Mouse (Mus musculus) forebrain, embryonic 15.5 days (tissue): ENCODE data around the gene Egfr. TPM values are rescaled to one million over a fixed set of nuclear protein-coding genes. Genes with fewer than 3 reads are reported as not detected.

Experiments used
- ATAC-seq: fragments of 200-750 bp; cut with Nextera tagmentation; replicated peaks from 2 replicates; pipeline ENCODE4 v1.8.0; 2017; ENCODE audit warnings: mild to moderate bottlenecking, moderate TSS enrichment, moderate library complexity
- H3K27ac ChIP-seq: fragments of 300-500 bp; sonication (generic); replicated peaks from 2 replicates; pipeline ENCODE4 v1.5.1; 2015; ENCODE audit warnings: mild to moderate bottlenecking, inconsistent platforms
- H3K27me3 ChIP-seq: fragments of 300-500 bp; sonication (generic); 2 replicates; pipeline ENCODE4 v1.6.1; 2015; ENCODE audit warnings: inconsistent platforms
- H3K36me3 ChIP-seq: fragments of 300-500 bp; sonication (generic); 2 replicates; pipeline ENCODE4 v1.6.1; 2015; ENCODE audit warnings: mild to moderate bottlenecking, inconsistent platforms
- H3K4me1 ChIP-seq: fragments of 300-500 bp; sonication (generic); 2 replicates; pipeline ENCODE4 v1.6.1; 2015; ENCODE audit warnings: inconsistent platforms
- H3K4me2 ChIP-seq: fragments of 300-500 bp; sonication (generic); replicated peaks from 2 replicates; pipeline ENCODE4 v1.6.1; 2015; ENCODE audit warnings: mild to moderate bottlenecking, inconsistent platforms
- H3K4me3 ChIP-seq: fragments of 300-500 bp; sonication (generic); 2 replicates; pipeline ENCODE4 v1.5.1; 2015; ENCODE audit warnings: mild to moderate bottlenecking, inconsistent platforms
- H3K9ac ChIP-seq: fragments of 300-500 bp; sonication (generic); replicated peaks from 2 replicates; pipeline ENCODE4 v1.6.1; 2015; ENCODE audit warnings: mild to moderate bottlenecking, inconsistent platforms
- H3K9me3 ChIP-seq: fragments of 300-500 bp; sonication (generic); 2 replicates; pipeline ENCODE4 v1.6.1; 2016; ENCODE audit warnings: inconsistent platforms
- WGBS: fragments of 180-500 bp; shearing (Covaris S2); methylation state at CpG from one replicate; pipeline ENCODE4 v1.1.7; 2015; ENCODE audit warnings: mixed read lengths; 5-methylcytosine and 5-hydroxymethylcytosine counted together
- polyA plus RNA-seq: library from polyadenylated mRNA; unstranded; fragments of >200 nt; fragmentation: Nextera tagmentation; extraction: Ambion mirVana; gene quantifications from 2 replicates; pipeline ENCODE4 v1.2.1, GENCODE M21; 2015

The Egfr gene
- polyA plus RNA-seq, 1 experiment from 2014 or later, result 2.9 TPM

- Histone ChIP-seq H3K9ac (no peak overlapping the region), H3K27ac (no peak overlapping the region), H3K27me3 (peaks cover 42% of the 10 kb centered on the region), H3K4me2 (peak overlapping the region; percentile 99), H3K4me1 (peaks cover 19% of the 10 kb centered on the region), H3K36me3 (no peaks in the 10 kb centered on the region), H3K9me3 (no peaks in the 10 kb centered on the region), H3K4me3 (peak overlapping the region; percentile 59)
- ATAC-seq, result no peak
- 37% methylated on average over 18 of the region's 18 CpGs for WGBS
These were observed 1.4 kb downstream of the Egfr start for GRCm38 (mm10) chr11:16753154-16754040.

GRCm38 (mm10) chr11:16759930-16760329 lies 7.9 kb downstream of the Egfr start:
- Histone ChIP-seq H3K27ac (no peak overlapping the region), H3K4me1 (peaks cover 4% of the 10 kb centered on the region; the same call in 1 of the 2 replicates), H3K4me2 (no peak overlapping the region), H3K4me3 (no peak overlapping the region), H3K36me3 (no peaks in the 10 kb centered on the region), H3K9ac (no peak overlapping the region), H3K27me3 (0 out of 2 replicates have a peak, but pooled peaks cover 4% of the 10 kb centered on the region), H3K9me3 (no peaks in the 10 kb centered on the region)
- WGBS, result 94% methylated on average over 6 of the region's 6 CpGs
- ATAC-seq, result no peak

GRCm38 (mm10) chr11:16761184-16761583 lies 9.2 kb downstream of the Egfr start:
- Histone ChIP-seq H3K4me1 (peaks cover 4% of the 10 kb centered on the region; the same call in 1 of the 2 replicates), H3K4me2 (no peak overlapping the region), H3K27me3 (no peaks in the 10 kb centered on the region), H3K9ac (no peak overlapping the region), H3K9me3 (no peaks in the 10 kb centered on the region), H3K27ac (no peak overlapping the region), H3K4me3 (no peak overlapping the region), H3K36me3 (no peaks in the 10 kb centered on the region)
- whole genome bisulfite sequencing, result 56% methylated on average over 2 of the region's 2 CpGs
- ATAC-seq, result peak; percentile 32; the same call in 1 of the 2 replicates

- peak; percentile 46 for ATAC-seq
- WGBS, result 66% methylated on average over 9 of the region's 9 CpGs
- Histone ChIP-seq H3K4me3 (no peak overlapping the region), H3K9ac (no peak overlapping the region), H3K27me3 (no peaks in the 10 kb centered on the region), H3K36me3 (no peaks in the 10 kb centered on the region), H3K9me3 (no peaks in the 10 kb centered on the region), H3K4me1 (peaks cover 5% of the 10 kb centered on the region; the same call in 1 of the 2 replicates), H3K27ac (no peak overlapping the region), H3K4me2 (no peak overlapping the region)
These were observed 14.2 kb downstream of the Egfr start for GRCm38 (mm10) chr11:16766038-16766815.

GRCm38 (mm10) chr11:16767984-16768383 lies 16.0 kb downstream of the Egfr start:
- H3K27ac ChIP-seq, result no peak overlapping the region
- no peak for ATAC-seq
- no peaks in the 10 kb centered on the region for H3K27me3 ChIP-seq
- H3K4me1 ChIP-seq, result 0 out of 2 replicates have a peak, but pooled peaks cover 2% of the 10 kb centered on the region
- no peak overlapping the region for H3K4me2 ChIP-seq
- WGBS, result 87% methylated on average over 2 of the region's 2 CpGs
- no peak overlapping the region for H3K4me3 ChIP-seq
- no peaks in the 10 kb centered on the region for H3K9me3 ChIP-seq
- H3K9ac ChIP-seq, result no peak overlapping the region
- H3K36me3 ChIP-seq, result no peaks in the 10 kb centered on the region

GRCm38 (mm10) chr11:16769276-16769675 lies 17.3 kb downstream of the Egfr start:
- H3K9ac ChIP-seq, result no peak overlapping the region
- no peaks in the 10 kb centered on the region for H3K27me3 ChIP-seq
- no peaks in the 10 kb centered on the region for H3K9me3 ChIP-seq
- no peak overlapping the region for H3K27ac ChIP-seq
- H3K4me3 ChIP-seq, result no peak overlapping the region
- 90% methylated on average over 4 of the region's 4 CpGs for WGBS
- ATAC-seq, result 0 out of 2 replicates have a peak, but pooled peaks have one; percentile 3
- no peaks in the 10 kb centered on the region for H3K36me3 ChIP-seq
- H3K4me1 ChIP-seq, result 0 out of 2 replicates have a peak, but pooled peaks cover 2% of the 10 kb centered on the region
- no peak overlapping the region for H3K4me2 ChIP-seq

- Histone ChIP-seq H3K9me3 (no peaks in the 10 kb centered on the region), H3K4me2 (no peak overlapping the region), H3K9ac (no peak overlapping the region), H3K27ac (no peak overlapping the region), H3K27me3 (no peaks in the 10 kb centered on the region), H3K36me3 (no peaks in the 10 kb centered on the region), H3K4me1 (0 out of 2 replicates have a peak, but pooled peaks cover 2% of the 10 kb centered on the region), H3K4me3 (no peak overlapping the region)
- ATAC-seq, result peak; percentile 86
- 43% methylated on average over 3 of the region's 3 CpGs for WGBS
These were observed 17.8 kb downstream of the Egfr start for GRCm38 (mm10) chr11:16769709-16770303.

- Histone ChIP-seq H3K9me3 (no peaks in the 10 kb centered on the region), H3K4me1 (0 out of 2 replicates have a peak, but pooled peaks cover 2% of the 10 kb centered on the region), H3K36me3 (no peaks in the 10 kb centered on the region), H3K4me3 (no peak overlapping the region), H3K9ac (no peak overlapping the region), H3K4me2 (no peak overlapping the region), H3K27ac (no peak overlapping the region), H3K27me3 (no peaks in the 10 kb centered on the region)
- 91% methylated on average over 4 of the region's 4 CpGs for WGBS
- ATAC-seq, result no peak
These were observed 19.0 kb downstream of the Egfr start for GRCm38 (mm10) chr11:16770966-16771365.

GRCm38 (mm10) chr11:16772717-16773116 lies 20.7 kb downstream of the Egfr start:
- Histone ChIP-seq H3K4me3 (no peak overlapping the region), H3K4me2 (no peak overlapping the region), H3K27ac (no peak overlapping the region), H3K27me3 (no peaks in the 10 kb centered on the region), H3K4me1 (no peaks in the 10 kb centered on the region), H3K36me3 (no peaks in the 10 kb centered on the region), H3K9me3 (no peaks in the 10 kb centered on the region), H3K9ac (no peak overlapping the region)
- WGBS, result 73% methylated on average over 4 of the region's 4 CpGs
- ATAC-seq, result no peak

GRCm38 (mm10) chr11:16776967-16777366 lies 25.0 kb downstream of the Egfr start:
- no peak for ATAC-seq
- WGBS, result 88% methylated on average over 2 of the region's 2 CpGs

GRCm38 (mm10) chr11:16781604-16782003 lies 29.6 kb downstream of the Egfr start:
- WGBS, result 81% methylated on average over 2 of the region's 2 CpGs
- ATAC-seq, result no peak
- Histone ChIP-seq H3K9me3 (no peaks in the 10 kb centered on the region), H3K27ac (no peak overlapping the region), H3K4me2 (no peak overlapping the region), H3K4me3 (no peak overlapping the region), H3K36me3 (no peaks in the 10 kb centered on the region), H3K27me3 (no peaks in the 10 kb centered on the region), H3K4me1 (no peaks in the 10 kb centered on the region), H3K9ac (no peak overlapping the region)

More at GRCm38 (mm10) chr11:16776967-16777366, 25.0 kb downstream of the Egfr start:
- Histone ChIP-seq H3K4me3 (no peak overlapping the region), H3K36me3 (no peaks in the 10 kb centered on the region), H3K4me2 (no peak overlapping the region), H3K27me3 (no peaks in the 10 kb centered on the region), H3K9ac (no peak overlapping the region), H3K27ac (no peak overlapping the region), H3K9me3 (no peaks in the 10 kb centered on the region), H3K4me1 (no peaks in the 10 kb centered on the region)
